Mouse (Mus musculus) G1E-ER4 (cell line): Measurements from ENCODE around the gene Fgfr2. TPM values are rescaled to one million over a fixed set of nuclear protein-coding genes. Genes with fewer than 3 reads are reported as not detected.

ENCODE experiments used
- GATA1 ChIP-seq: IDR thresholded peaks from one replicate; pipeline ENCODE4 v1.8.0; 2012; ENCODE audit warnings: low read length, inconsistent platforms
- polyA plus RNA-seq: library from polyadenylated mRNA; stranded (reverse); fragments of >175 nt; gene quantifications from 2 replicates; pipeline ENCODE4 v1.2.3, GENCODE M21; 2012

Gene Fgfr2
- polyA plus RNA-seq, 1 experiment: not detected

- no peak for TF ChIP-seq GATA1
Observed at GRCm38 (mm10) chr7:132325549-132326331, 797.4 kb downstream of the Fgfr2 start.

- no peak for TF ChIP-seq GATA1
Observed at GRCm38 (mm10) chr7:132323430-132323829, 799.7 kb downstream of the Fgfr2 start.

- no peak for TF ChIP-seq GATA1
Observed at GRCm38 (mm10) chr7:132321392-132321958, 801.7 kb downstream of the Fgfr2 start.

- TF ChIP-seq GATA1: no peak
Observed at GRCm38 (mm10) chr7:132317036-132317541, 806.1 kb downstream of the Fgfr2 start, which contains the start of gene Chst15. Gene Chst15, minus strand, starts transcription at chr7:132317228.

GRCm38 (mm10) chr7:132316101-132317035 is 806.8 kb downstream of the Fgfr2 start:
- no peak for TF ChIP-seq GATA1

GRCm38 (mm10) chr7:132315149-132316091 is 807.7 kb downstream of the Fgfr2 start:
- no peak for TF ChIP-seq GATA1

- TF ChIP-seq GATA1: no peak
Observed at GRCm38 (mm10) chr7:132312396-132312795, 810.8 kb downstream of the Fgfr2 start.

- no peak for TF ChIP-seq GATA1
Observed at GRCm38 (mm10) chr7:132308537-132309191, 814.5 kb downstream of the Fgfr2 start.

GRCm38 (mm10) chr7:132307722-132308271 is 815.4 kb downstream of the Fgfr2 start:
- TF ChIP-seq GATA1: no peak

- no peak for TF ChIP-seq GATA1
Observed at GRCm38 (mm10) chr7:132306671-132307412, 816.3 kb downstream of the Fgfr2 start.

GRCm38 (mm10) chr7:132305492-132306375 is 817.4 kb downstream of the Fgfr2 start:
- no peak for TF ChIP-seq GATA1
